Mouse (Mus musculus) ES-E14 (cell line): ENCODE measurements around the gene Slitrk5. TPM values are rescaled to one million over a fixed set of nuclear protein-coding genes. Genes with fewer than 3 reads are reported as not detected.

ENCODE experiments used
- DNase-seq: peaks from one replicate; pipeline ENCODE4 v3.0.0-alpha.2; 2013; ENCODE audit warnings: low read depth, low spot score
- H3K27ac ChIP-seq: 2 replicates; pipeline ENCODE4 v1.5.1; 2012; ENCODE audit warnings: low read depth, mild to moderate bottlenecking, low read length, moderate library complexity, mixed read lengths; ENCODE audit not compliant: poor library complexity, insufficient read depth, severe bottlenecking
- H3K36me3 ChIP-seq: 2 replicates; pipeline ENCODE4 v1.6.1; 2012; ENCODE audit warnings: mild to moderate bottlenecking, low read length, moderate library complexity, mixed read lengths; ENCODE audit not compliant: control insufficient read depth, poor library complexity, insufficient read depth, severe bottlenecking
- H3K4me1 ChIP-seq, 2 experiments: fragments of 150-350 bp in 1 of 2; sonication (generic) in 1 of 2; 2 replicates each; pipeline ENCODE4 v1.6.1; 2012; ENCODE audit warnings: low read length in 2 of 2, mild to moderate bottlenecking in 1 of 2, mixed read lengths in 1 of 2; ENCODE audit not compliant: control insufficient read depth in 2 of 2, insufficient read depth in 2 of 2, poor library complexity in 1 of 2
- H3K4me3 ChIP-seq, 2 experiments: fragments of 150-350 bp in 1 of 2; sonication (generic) in 1 of 2; 2 replicates each; pipeline ENCODE4 v1.5.1; 2012; ENCODE audit warnings: low read length in 2 of 2, low read depth in 1 of 2, mild to moderate bottlenecking in 1 of 2, mixed read lengths in 1 of 2; ENCODE audit not compliant: insufficient read depth in 1 of 2, poor library complexity in 1 of 2, severe bottlenecking in 1 of 2
- H3K9ac ChIP-seq: 2 replicates; pipeline ENCODE4 v1.6.1; 2012; ENCODE audit warnings: low read depth, mild to moderate bottlenecking, low read length, mixed read lengths; ENCODE audit not compliant: poor library complexity, insufficient read depth, severe bottlenecking
- H3K9me3 ChIP-seq: fragments of 150-350 bp; sonication (generic); 2 replicates; pipeline ENCODE4 v1.6.1; 2012; ENCODE audit warnings: low read depth, mild to moderate bottlenecking, low read length; ENCODE audit not compliant: control insufficient read depth, insufficient read depth
- CHD2 ChIP-seq: IDR thresholded peaks from 2 replicates; pipeline ENCODE4 v1.6.1; 2014; ENCODE audit warnings: mild to moderate bottlenecking, low read depth, low read length, inconsistent platforms
- HCFC1 ChIP-seq: IDR thresholded peaks from 2 replicates; pipeline ENCODE4 v1.6.1; 2012; ENCODE audit warnings: low read length, inconsistent platforms, borderline replicate concordance; ENCODE audit not compliant: insufficient read depth
- MAFK ChIP-seq: IDR thresholded peaks from 2 replicates; pipeline ENCODE4 v1.6.1; 2014; ENCODE audit warnings: mild to moderate bottlenecking, low read depth, low read length, inconsistent platforms; ENCODE audit not compliant: insufficient read depth
- ZC3H11A ChIP-seq: IDR thresholded peaks from 2 replicates; pipeline ENCODE4 v1.6.1; 2012; ENCODE audit warnings: low read depth, mild to moderate bottlenecking, inconsistent platforms, low read length, borderline replicate concordance
- ZNF384 ChIP-seq: IDR thresholded peaks from 2 replicates; pipeline ENCODE4 v1.6.1; 2012; ENCODE audit warnings: low read depth, low read length, inconsistent platforms
- in situ Hi-C, 2 experiments: fragments of 600-800 bp; cut with MboI; formaldehyde crosslinking; loops; one replicate each; pipeline ENCODE4 v1.15.1; 2025; ENCODE audit warnings: low sequenced_read_pairs in 2 of 2, inconsistent platforms in 1 of 2; ENCODE audit not compliant: unreplicated experiment in 2 of 2
- total RNA-seq: library from RNA; depleted of rRNA; stranded (reverse); fragments of 300-350 nt; gene quantifications from 2 replicates; pipeline ENCODE4 v1.2.3, GENCODE M21; 2012

Slitrk5 gene
- total RNA-seq, 1 experiment: 1.2 TPM

DNA sequence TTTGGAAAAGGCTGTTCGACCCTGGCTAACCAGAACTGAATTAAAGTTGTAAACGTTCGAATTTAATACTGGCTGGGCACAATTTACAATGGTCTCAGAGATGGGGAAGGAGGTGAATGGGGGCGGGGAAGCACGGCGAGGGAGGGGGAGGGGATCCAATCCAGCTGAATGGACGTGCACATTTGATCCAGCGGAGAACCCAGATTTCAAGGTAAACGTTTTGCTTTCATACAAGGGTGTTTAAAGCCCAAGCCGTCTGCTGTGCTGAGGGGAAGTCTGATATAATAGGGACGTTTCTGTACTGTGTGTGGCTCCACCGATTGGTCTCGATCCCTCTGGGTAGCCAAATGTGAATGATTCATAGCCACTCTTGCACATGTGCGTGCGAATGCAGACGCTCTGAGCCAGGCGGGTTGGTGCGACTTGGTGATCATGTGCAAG lies 2.0 kb downstream of the Slitrk5 start:
- Histone ChIP-seq H3K36me3 (no peaks in the 10 kb centered on the region), H3K4me1 (peaks cover 0 to 7% of the 10 kb centered on the region in 2 experiments; a peak in 1 of 4 replicates), H3K9me3 (no peaks in the 10 kb centered on the region), H3K27ac (no peak overlapping the region), H3K4me3 (peak overlapping the region; percentile 90 to 93), H3K9ac (no peak overlapping the region)
- DNase-seq: no peak
- in situ Hi-C loops: no loop called here
- TF ChIP-seq MAFK: no peak

DNA sequence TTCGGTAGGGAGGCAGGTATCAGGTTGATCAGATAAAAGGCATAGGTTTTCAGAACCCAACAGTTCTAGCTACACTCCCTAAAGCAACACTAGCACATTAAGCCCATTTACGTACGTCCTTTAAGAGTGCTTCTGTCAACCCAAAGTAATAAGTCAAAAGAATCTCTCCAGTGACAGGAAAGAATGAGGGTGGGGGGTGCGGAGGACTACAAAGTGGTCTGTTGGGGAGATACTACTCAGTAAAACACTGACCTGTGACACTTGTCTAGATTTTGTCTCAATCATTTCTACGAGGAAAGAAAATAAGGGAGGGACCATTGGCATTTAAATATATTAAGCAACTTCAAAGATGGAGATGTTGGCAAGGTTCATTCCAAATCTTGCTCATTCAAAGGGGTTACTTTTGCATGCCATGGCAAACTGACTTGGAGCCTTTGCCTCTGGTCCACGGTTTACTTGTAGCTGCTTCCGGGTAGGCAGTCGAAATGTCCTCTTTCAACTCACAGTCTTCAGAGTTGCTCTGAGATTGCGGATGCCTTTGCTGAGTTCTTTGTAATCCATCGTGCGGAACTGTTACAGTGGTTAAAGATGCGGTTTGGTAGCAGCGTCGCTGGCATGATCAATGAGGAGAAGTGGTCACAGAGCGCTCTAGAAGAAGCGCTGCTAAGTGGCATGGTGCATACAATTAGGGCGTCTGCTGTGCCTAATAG lies 2.6 kb downstream of the Slitrk5 start:
- no peaks in the 10 kb centered on the region for H3K36me3 ChIP-seq
- no peak for DNase-seq
- H3K27ac ChIP-seq: no peak overlapping the region
- no peak overlapping the region for H3K9ac ChIP-seq
- no peaks in the 10 kb centered on the region for H3K9me3 ChIP-seq
- H3K4me3 ChIP-seq: no peak overlapping the region
- H3K4me1 ChIP-seq: peaks cover 0 to 7% of the 10 kb centered on the region in 2 experiments; a peak in 1 of 4 replicates
- no peak for TF ChIP-seq MAFK
- no peak for TF ChIP-seq ZC3H11A
- no peak for TF ChIP-seq HCFC1
- no peak for TF ChIP-seq CHD2
- no peak for TF ChIP-seq ZNF384
- in situ Hi-C loops: no loop called here

DNA sequence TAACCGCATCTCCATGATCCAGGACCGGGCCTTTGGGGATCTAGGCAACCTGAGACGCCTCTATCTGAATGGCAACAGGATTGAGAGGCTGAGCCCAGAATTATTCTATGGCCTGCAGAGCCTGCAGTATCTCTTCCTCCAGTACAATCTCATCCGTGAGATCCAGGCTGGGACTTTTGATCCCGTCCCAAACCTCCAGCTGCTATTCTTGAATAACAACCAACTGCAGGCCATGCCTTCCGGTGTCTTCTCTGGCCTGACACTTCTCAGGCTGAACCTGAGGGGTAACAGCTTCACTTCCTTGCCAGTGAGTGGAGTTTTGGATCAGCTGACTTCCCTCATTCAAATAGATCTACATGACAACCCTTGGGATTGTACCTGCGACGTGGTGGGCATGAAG lies 5.4 kb downstream of the Slitrk5 start:
- H3K9ac ChIP-seq: no peak overlapping the region
- no peak overlapping the region for H3K4me3 ChIP-seq
- no peak overlapping the region for H3K27ac ChIP-seq
- H3K36me3 ChIP-seq: no peaks in the 10 kb centered on the region
- in situ Hi-C loops: no loop called here
- TF ChIP-seq ZC3H11A: no peak
- no peak for TF ChIP-seq CHD2
- no peak for TF ChIP-seq HCFC1
- TF ChIP-seq MAFK: no peak
- TF ChIP-seq ZNF384: no peak
- H3K9me3 ChIP-seq: no peaks in the 10 kb centered on the region
- DNase-seq: no peak
- H3K4me1 ChIP-seq: peaks cover 0 to 7% of the 10 kb centered on the region in 2 experiments; a peak in 1 of 4 replicates

DNA sequence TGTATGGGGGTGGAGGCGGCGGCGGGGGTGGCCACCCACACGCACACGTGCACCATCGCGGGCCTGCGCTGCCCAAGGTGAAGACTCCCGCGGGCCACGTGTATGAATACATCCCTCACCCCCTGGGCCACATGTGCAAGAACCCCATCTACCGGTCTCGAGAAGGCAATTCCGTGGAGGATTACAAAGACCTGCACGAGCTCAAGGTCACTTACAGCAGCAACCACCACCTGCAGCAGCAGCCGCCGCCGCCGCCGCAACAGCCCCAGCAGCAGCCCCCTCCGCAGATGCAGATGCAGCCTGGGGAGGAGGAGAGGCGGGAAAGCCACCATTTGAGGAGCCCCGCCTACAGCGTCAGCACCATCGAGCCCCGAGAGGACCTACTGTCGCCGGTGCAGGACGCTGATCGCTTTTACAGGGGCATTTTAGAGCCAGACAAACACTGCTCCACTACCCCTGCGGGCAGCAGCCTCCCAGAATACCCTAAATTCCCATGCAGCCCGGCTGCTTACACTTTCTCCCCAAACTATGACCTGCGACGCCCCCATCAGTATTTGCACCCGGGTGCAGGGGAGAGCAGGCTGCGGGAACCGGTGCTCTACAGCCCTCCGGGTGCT lies 6.3 kb downstream of the Slitrk5 start:
- Histone ChIP-seq H3K36me3 (no peaks in the 10 kb centered on the region), H3K4me1 (peaks cover 0 to 7% of the 10 kb centered on the region in 2 experiments; a peak in 1 of 4 replicates), H3K27ac (no peak overlapping the region), H3K9ac (no peak overlapping the region), H3K4me3 (peak overlapping the region; percentile 51 to 57), H3K9me3 (no peaks in the 10 kb centered on the region)
- in situ Hi-C loops: no loop called here
- no peak for DNase-seq
- TF ChIP-seq MAFK (no peak), ZC3H11A (no peak), CHD2 (no peak), ZNF384 (no peak), HCFC1 (no peak)
